Mouse (Mus musculus): ENCODE results near the gene Olfr635.
A peak's percentile ranks its signal among the peaks of the same experiment; 100 is the strongest.
"Not testable (repeated sequence)": the region's sequence is repeated elsewhere in the genome, so short reads cannot be mapped to it uniquely, and the experiment has no call there.

The Olfr635 gene

GRCm38 (mm10) chr7:103970852-103971251 lies at the start of gene Olfr635:
TSS of gene Olfr635 (plus strand) at chr7:103971152.
- no peak for DNase-seq (ENCODE audit: extremely low read depth, insufficient read length, low spot score)

- DNase-seq (ENCODE audit: extremely low read depth, insufficient read length, low spot score) = no peak
Measured at GRCm38 (mm10) chr7:103928525-103928924, 42.4 kb upstream of the Olfr635 start, which contains the start of gene Olfr631. TSS of gene Olfr631 (plus strand) at chr7:103928825.

GRCm38 (mm10) chr7:103934264-103934663 lies 36.7 kb upstream of the Olfr635 start, which contains the start of gene Olfr632:
TSS of gene Olfr632 (plus strand) at chr7:103934347.
- no peak for DNase-seq (ENCODE audit: extremely low read depth, insufficient read length, low spot score)

DNA sequence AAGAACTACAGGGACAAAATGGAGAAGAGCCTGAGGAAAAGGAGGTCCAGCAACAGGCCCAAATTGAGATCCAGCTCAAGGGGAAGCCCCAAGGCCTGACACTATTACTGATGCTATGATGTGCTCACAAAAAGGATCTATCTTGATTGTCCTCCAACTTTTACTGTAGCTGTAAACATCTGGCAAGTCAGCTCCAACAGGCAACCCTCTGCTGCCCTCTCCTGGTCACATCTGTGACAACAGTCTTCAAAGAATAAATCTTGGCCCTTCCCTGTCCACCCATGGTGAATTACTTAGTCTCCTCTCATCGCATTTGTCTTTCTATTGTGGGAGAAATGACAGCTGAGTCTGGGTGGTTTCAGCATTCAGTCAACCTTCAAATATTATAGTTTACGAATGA lies 28.2 kb upstream of the Olfr635 start:
- peak; percentile 3 for DNase-seq (ENCODE audit: extremely low read depth, insufficient read length, low spot score)

GRCm38 (mm10) chr7:103944137-103944536 lies 26.8 kb upstream of the Olfr635 start, which contains the start of gene Olfr633:
TSS of gene Olfr633 (plus strand) at chr7:103944437.
- DNase-seq (ENCODE audit: extremely low read depth, insufficient read length, low spot score) = no peak

DNA sequence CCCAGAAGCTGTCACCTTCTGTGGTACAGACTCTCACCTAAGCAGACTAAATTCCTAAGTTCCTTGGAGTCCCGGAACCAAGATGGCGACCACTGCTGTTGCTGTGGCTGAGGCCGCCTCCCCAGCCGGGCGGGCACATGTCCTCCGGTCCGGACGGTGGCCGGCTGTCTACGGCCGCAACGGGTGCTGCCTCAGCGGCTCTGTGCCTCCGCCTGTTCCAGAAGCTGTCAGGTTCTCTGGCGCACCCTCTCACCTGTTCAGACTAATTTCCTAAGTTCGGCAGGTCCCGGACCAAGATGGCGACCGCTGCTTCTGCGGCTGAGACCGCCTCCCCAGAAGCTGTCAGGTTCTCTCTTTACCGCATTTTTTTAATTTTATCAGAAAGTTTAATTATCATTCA lies 4.1 kb upstream of the Olfr635 start:
- DNase-seq (ENCODE audit: extremely low read depth, insufficient read length, low spot score) = not testable (repeated sequence)

DNA sequence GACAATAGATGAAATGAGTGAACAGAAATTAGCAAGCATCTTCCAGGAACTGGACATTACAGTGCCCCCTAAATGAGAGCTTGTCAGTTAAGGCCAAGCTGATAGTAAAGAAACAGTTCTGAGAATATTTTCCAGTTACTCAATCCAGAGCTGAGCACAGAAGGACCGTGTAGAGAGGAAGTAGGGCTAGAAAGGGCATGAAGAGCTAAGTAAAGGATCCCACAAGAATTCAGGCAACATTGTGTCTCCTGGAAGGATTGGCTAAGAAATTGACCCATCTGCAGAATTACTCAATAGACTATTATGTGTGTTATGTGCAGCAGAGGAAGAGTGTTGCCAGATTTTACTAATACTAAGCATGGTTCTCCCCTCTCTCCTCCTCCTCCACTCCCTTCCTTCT lies 830 bp downstream of the Olfr635 start:
- no peak for DNase-seq (ENCODE audit: extremely low read depth, insufficient read length, low spot score)

DNA sequence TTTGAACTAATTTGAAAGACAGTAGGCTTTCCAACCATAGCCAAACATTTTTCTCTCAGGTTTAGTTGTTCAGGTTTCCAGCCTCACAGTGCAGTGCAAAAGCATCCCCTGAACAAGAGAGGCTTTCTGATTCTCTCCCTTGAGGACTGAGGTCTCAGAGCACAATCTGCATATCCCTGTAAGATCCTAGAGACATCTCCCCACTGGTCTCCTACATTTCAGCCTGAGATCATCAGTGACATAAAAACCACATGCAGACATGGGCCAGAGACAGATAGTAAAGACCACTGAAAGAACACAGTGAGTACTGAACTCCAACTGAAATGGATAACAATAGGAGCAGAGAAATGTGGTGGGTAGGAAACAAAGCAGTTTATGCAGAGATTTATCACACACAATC lies 27.5 kb downstream of the Olfr635 start, which contains the start of gene Olfr638:
Gene Olfr638 (plus strand): TSS at position 301 of the 400 bp plus-strand sequence.
- DNase-seq (ENCODE audit: extremely low read depth, insufficient read length, low spot score) = no peak

DNA sequence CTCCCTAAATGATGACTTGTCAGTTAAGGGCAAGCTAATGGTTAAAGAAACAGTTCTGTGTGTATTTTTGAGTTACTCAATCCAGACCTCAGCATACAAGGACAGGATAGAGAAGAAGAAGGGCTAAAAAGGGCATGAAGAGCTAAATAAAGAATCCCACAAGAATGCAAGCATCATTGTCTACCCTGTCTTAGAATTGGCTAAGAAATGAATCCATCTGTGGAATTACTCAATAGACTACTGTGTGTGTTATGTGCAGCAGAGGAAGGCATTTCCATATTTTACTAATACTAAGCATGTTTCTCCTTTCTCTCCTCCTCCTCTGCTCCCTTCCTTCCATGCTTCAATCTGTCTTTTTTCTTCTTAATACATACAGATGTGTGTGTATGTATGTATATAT lies 28.2 kb downstream of the Olfr635 start:
- DNase-seq (ENCODE audit: extremely low read depth, insufficient read length, low spot score) = no peak

DNA sequence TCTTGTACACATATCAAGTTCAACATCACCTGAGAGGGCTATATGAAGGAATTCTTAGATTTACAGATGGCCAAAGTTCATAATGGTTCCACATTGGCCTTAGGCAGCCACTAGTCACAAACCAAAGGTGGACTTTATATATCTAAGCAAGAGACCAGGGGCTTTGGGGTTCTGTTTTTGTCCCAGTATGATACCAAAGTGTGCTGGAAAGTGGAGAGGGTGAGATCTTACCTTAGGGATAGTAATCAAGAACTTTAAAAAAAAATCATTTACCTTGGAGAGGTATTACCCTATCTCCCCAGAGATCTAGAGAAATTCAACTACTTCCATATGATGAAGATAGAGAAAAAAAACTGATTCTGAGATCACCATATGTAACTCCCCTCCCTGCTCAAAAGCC lies 46.3 kb downstream of the Olfr635 start, which contains the start of gene Olfr639:
Gene Olfr639 (minus strand): TSS at position 101 of the 400 bp plus-strand sequence.
- no peak for DNase-seq (ENCODE audit: extremely low read depth, insufficient read length, low spot score)

DNA sequence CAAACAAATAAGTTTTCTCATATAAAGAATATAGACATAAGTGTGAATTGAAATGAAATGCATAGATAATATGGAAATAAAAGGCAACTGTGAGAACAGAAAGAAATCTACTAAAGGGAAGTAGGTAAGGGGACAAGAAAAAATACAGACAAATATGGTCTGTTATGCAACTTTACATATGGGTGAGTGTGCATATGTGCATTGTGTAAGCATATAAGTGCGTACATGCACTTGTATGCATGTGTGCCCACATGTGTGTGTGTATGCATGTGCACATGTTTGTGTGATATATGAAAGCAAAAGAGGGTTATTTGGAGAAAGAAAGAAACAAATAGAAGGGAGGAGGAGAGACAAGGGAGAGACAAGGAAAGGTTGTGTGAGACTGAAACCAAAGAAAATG lies 48.0 kb downstream of the Olfr635 start:
- DNase-seq (ENCODE audit: extremely low read depth, insufficient read length, low spot score) = no peak

DNA sequence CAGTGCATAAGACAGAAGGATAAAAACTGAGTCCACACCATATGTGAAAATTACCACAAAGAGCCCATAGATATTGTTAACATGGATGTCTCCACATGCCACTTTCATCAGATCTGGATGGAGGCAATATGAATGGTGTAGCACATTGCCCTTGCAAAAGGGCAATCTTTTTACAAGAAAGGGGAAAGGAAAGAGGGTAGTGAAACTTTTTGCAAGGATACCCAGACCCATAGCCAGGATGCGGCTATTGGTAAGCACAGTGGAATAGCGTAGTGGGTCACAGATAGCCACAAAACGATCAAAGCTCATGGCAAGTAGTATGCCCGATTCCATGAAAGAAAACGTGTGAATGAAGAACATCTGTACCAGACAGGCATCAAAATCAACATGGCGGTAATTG lies 50.7 kb downstream of the Olfr635 start:
- DNase-seq (ENCODE audit: extremely low read depth, insufficient read length, low spot score) = no peak

GRCm38 (mm10) chr7:104025473-104025872 lies 54.5 kb downstream of the Olfr635 start, which contains the start of gene Olfr640:
TSS of gene Olfr640 (minus strand) at chr7:104025573.
- no peak for DNase-seq (ENCODE audit: extremely low read depth, insufficient read length, low spot score)

GRCm38 (mm10) chr7:104026978-104027377 lies 56.0 kb downstream of the Olfr635 start:
- DNase-seq (ENCODE audit: extremely low read depth, insufficient read length, low spot score) = no peak

DNA sequence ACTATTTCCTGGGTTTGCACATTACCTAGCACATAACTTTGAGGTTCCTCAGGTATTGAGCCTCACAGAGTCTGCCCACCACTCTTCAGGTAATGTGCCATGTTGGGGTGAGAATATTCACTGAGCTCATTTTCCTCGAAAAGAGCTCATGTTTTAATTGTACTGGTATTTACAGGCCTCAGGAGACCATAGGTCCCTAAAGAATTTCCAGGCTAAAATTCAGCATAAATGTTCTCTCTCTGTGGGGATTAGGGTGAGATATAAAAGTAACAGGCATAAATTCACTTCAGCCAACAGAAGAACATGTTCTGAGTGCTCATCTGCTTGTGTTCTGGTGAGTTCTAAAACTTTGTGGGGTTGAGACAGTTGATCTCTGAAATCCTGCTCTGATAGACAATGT lies 64.2 kb downstream of the Olfr635 start, which contains the start of gene Olfr641:
Gene Olfr641 (plus strand): TSS at position 301 of the 400 bp plus-strand sequence.
- DNase-seq (ENCODE audit: extremely low read depth, insufficient read length, low spot score) = no peak

All from 3134 (cell line).